Comparison of ENCODE assay signal across 9 mouse cellular contexts in the genomic region with DNA sequence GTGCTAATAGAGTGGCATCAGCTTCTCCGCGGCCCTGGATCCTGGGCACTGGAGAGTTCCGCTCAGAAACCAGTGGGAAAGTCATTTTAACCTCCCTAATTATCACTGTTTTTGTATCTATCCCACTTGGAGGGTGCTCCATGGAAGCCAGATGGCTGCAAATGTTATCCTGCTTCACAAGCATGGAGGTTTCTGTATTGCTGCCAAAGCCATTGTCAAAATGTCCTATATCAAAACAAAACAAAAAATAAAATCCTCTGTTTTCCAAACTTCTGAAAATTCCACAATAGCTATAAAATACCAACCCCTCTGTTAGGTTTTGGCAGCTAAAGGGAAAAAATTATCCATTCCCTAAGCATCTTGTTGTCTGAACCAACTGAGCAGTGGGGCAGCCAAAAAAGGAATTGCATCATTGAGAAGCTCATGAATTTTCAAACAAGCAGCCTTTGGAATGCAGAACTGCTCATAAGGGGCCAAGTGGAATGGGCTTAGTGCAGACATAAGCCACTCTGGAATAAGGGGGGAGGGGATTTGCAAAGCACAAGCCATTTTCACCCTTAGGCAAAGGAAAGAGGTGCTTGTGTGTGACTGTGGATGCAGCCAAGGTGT.
A peak's percentile ranks its signal among the peaks of the same experiment; 100 is the strongest.
DNase-seq lines count a peak whose midpoint lies in the region; ATAC-seq and TF ChIP-seq lines count a peak whose summit lies in the region.
"Had no signal": no experiment of that assay in that cellular context is flagged by ENCODE, and none has a peak within 500 bp of the region (broad histone marks: within the 10 kb centered on the region; RNA-seq: fewer than 3 reads in every experiment).

No protein-coding gene starts in this region.

- no peaks in the 10 kb centered on the region for H3K27me3 ChIP-seq in midbrain, postnatal 0 days (ENCODE audit: insufficient read depth, low read length)

- no peak overlapping the region for H3K9ac ChIP-seq in midbrain, postnatal 0 days (replicated peaks; ENCODE audit: low read length, poor library complexity, severe bottlenecking)

- peak; percentile 14 for DNase-seq in left cerebral cortex, adult 11 months (ENCODE audit: low spot score)
- no peak for DNase-seq in left cerebral cortex, adult 8-10 months (ENCODE audit: low spot score in 2 of 2)
- DNase-seq in cerebellum, postnatal 25 days: peak; percentile 67 to 69
- DNase-seq in layer of hippocampus, adult 2 months (ENCODE audit: low spot score in 2 of 2): peak; percentile 54 to 77
- peak; percentile 73 for DNase-seq in midbrain, postnatal 0 days (ENCODE audit: low spot score)
- DNase-seq in adrenal gland, postnatal 14 days: no peak
- DNase-seq in gastrocnemius, adult 18-20 months (ENCODE audit: low spot score): no peak
- DNase-seq in urinary bladder, postnatal 25 days (ENCODE audit: low spot score): no peak

- peak; percentile 72 for ATAC-seq in midbrain, postnatal 0 days (ENCODE audit: low FRiP score)

- 44% methylated on average over 3 of the region's 3 CpGs for WGBS in midbrain, postnatal 0 days

- H3K4me1 ChIP-seq in midbrain, postnatal 0 days (ENCODE audit: insufficient read depth, low read length): no peaks in the 10 kb centered on the region

- peak overlapping the region; percentile 86 for H3K27ac ChIP-seq in layer of hippocampus, adult 2 months
- no peak overlapping the region for H3K27ac ChIP-seq in midbrain, postnatal 0 days (ENCODE audit: low read depth, low read length)

- H3K36me3 ChIP-seq in midbrain, postnatal 0 days (ENCODE audit: insufficient read depth, low read length): no peaks in the 10 kb centered on the region

- no peak overlapping the region for H3K4me2 ChIP-seq in midbrain, postnatal 0 days (ENCODE audit: low read depth, low read length, poor library complexity, severe bottlenecking)

- H3K9me3 ChIP-seq in midbrain, postnatal 0 days (ENCODE audit: low read length): no peaks in the 10 kb centered on the region

- no peak overlapping the region for H3K4me3 ChIP-seq in layer of hippocampus, adult 2 months
- no peak overlapping the region for H3K4me3 ChIP-seq in midbrain, postnatal 0 days (ENCODE audit: low read depth, low read length)
- H3K4me3 ChIP-seq: erythroblast, embryonic 14.5 days had no signal

- TF ChIP-seq CTCF in layer of hippocampus, adult 2 months (conservative IDR thresholded peaks at IDR 0.05): no peak
- no peak for TF ChIP-seq CTCF in midbrain, postnatal 0 days (IDR thresholded peaks at IDR 0.05)

Comparison
In these comparisons a context has a peak if more than half of its experiments do, and no peak if none do; other contexts are left out.
1. DNase-seq: peak in left cerebral cortex, adult 11 months (single experiment), cerebellum, postnatal 25 days (2 of 2), layer of hippocampus, adult 2 months (2 of 2) and midbrain, postnatal 0 days (single experiment); none in left cerebral cortex, adult 8-10 months (0 of 2), adrenal gland, postnatal 14 days (single experiment), gastrocnemius, adult 18-20 months (single experiment) and urinary bladder, postnatal 25 days (single experiment).